Mouse (Mus musculus) forebrain, embryonic 15.5 days (tissue): Measurements from ENCODE around the gene Tmem104. TPM values are rescaled to one million over a fixed set of nuclear protein-coding genes. Genes with fewer than 3 reads are reported as not detected.

Experiments
- ATAC-seq: fragments of 200-750 bp; cut with Nextera tagmentation; replicated peaks from 2 replicates; pipeline ENCODE4 v1.8.0; 2017; ENCODE audit warnings: mild to moderate bottlenecking, moderate TSS enrichment, moderate library complexity
- H3K27ac ChIP-seq: fragments of 300-500 bp; sonication (generic); replicated peaks from 2 replicates; pipeline ENCODE4 v1.5.1; 2015; ENCODE audit warnings: mild to moderate bottlenecking, inconsistent platforms
- H3K27me3 ChIP-seq: fragments of 300-500 bp; sonication (generic); 2 replicates; pipeline ENCODE4 v1.6.1; 2015; ENCODE audit warnings: inconsistent platforms
- H3K36me3 ChIP-seq: fragments of 300-500 bp; sonication (generic); 2 replicates; pipeline ENCODE4 v1.6.1; 2015; ENCODE audit warnings: mild to moderate bottlenecking, inconsistent platforms
- H3K4me1 ChIP-seq: fragments of 300-500 bp; sonication (generic); 2 replicates; pipeline ENCODE4 v1.6.1; 2015; ENCODE audit warnings: inconsistent platforms
- H3K4me2 ChIP-seq: fragments of 300-500 bp; sonication (generic); replicated peaks from 2 replicates; pipeline ENCODE4 v1.6.1; 2015; ENCODE audit warnings: mild to moderate bottlenecking, inconsistent platforms
- H3K4me3 ChIP-seq: fragments of 300-500 bp; sonication (generic); 2 replicates; pipeline ENCODE4 v1.5.1; 2015; ENCODE audit warnings: mild to moderate bottlenecking, inconsistent platforms
- H3K9ac ChIP-seq: fragments of 300-500 bp; sonication (generic); replicated peaks from 2 replicates; pipeline ENCODE4 v1.6.1; 2015; ENCODE audit warnings: mild to moderate bottlenecking, inconsistent platforms
- H3K9me3 ChIP-seq: fragments of 300-500 bp; sonication (generic); 2 replicates; pipeline ENCODE4 v1.6.1; 2016; ENCODE audit warnings: inconsistent platforms
- WGBS: fragments of 180-500 bp; shearing (Covaris S2); methylation state at CpG from one replicate; pipeline ENCODE4 v1.1.7; 2015; ENCODE audit warnings: mixed read lengths; 5-methylcytosine and 5-hydroxymethylcytosine counted together
- polyA plus RNA-seq: library from polyadenylated mRNA; unstranded; fragments of >200 nt; fragmentation: Nextera tagmentation; extraction: Ambion mirVana; gene quantifications from 2 replicates; pipeline ENCODE4 v1.2.1, GENCODE M21; 2015

Tmem104 gene
- polyA plus RNA-seq, 1 experiment from 2014 or later = 10.8 TPM

GRCm38 (mm10) chr11:115243783-115244182, 56.5 kb downstream of the Tmem104 start:
- WGBS = 95% methylated on average over 12 of the region's 12 CpGs
- H3K9ac ChIP-seq = no peak overlapping the region
- H3K4me2 ChIP-seq = no peak overlapping the region
- H3K36me3 ChIP-seq = no peaks in the 10 kb centered on the region
- no peak overlapping the region for H3K4me3 ChIP-seq
- no peaks in the 10 kb centered on the region for H3K9me3 ChIP-seq
- no peak for ATAC-seq
- peaks cover 11% of the 10 kb centered on the region; the same call in 1 of the 2 replicates for H3K27me3 ChIP-seq
- H3K27ac ChIP-seq = no peak overlapping the region
- H3K4me1 ChIP-seq = peaks cover 26% of the 10 kb centered on the region

GRCm38 (mm10) chr11:115244840-115245239, 57.6 kb downstream of the Tmem104 start:
- H3K36me3 ChIP-seq = no peaks in the 10 kb centered on the region
- H3K27ac ChIP-seq = no peak overlapping the region
- 91% methylated on average over 8 of the region's 8 CpGs for WGBS
- no peak overlapping the region for H3K9ac ChIP-seq
- peaks cover 31% of the 10 kb centered on the region for H3K4me1 ChIP-seq
- H3K27me3 ChIP-seq = peaks cover 21% of the 10 kb centered on the region
- H3K4me3 ChIP-seq = no peak overlapping the region
- H3K4me2 ChIP-seq = no peak overlapping the region
- H3K9me3 ChIP-seq = no peaks in the 10 kb centered on the region
- no peak for ATAC-seq

GRCm38 (mm10) chr11:115246386-115246785, 59.1 kb downstream of the Tmem104 start:
- no peak overlapping the region for H3K27ac ChIP-seq
- no peak overlapping the region for H3K9ac ChIP-seq
- H3K4me1 ChIP-seq = peaks cover 42% of the 10 kb centered on the region
- ATAC-seq = no peak
- H3K4me3 ChIP-seq = no peak overlapping the region
- peaks cover 32% of the 10 kb centered on the region for H3K27me3 ChIP-seq
- WGBS = 54% methylated on average over 8 of the region's 8 CpGs
- H3K9me3 ChIP-seq = no peaks in the 10 kb centered on the region
- H3K4me2 ChIP-seq = no peak overlapping the region
- no peaks in the 10 kb centered on the region for H3K36me3 ChIP-seq

- Histone ChIP-seq H3K9ac (no peak overlapping the region), H3K27me3 (peaks cover 34% of the 10 kb centered on the region), H3K9me3 (no peaks in the 10 kb centered on the region), H3K27ac (no peak overlapping the region), H3K4me1 (peaks cover 42% of the 10 kb centered on the region), H3K4me2 (no peak overlapping the region), H3K4me3 (no peak overlapping the region), H3K36me3 (no peaks in the 10 kb centered on the region)
- 25% methylated on average over 3 of the region's 3 CpGs for WGBS
- no peak for ATAC-seq
These were observed 60.0 kb downstream of the Tmem104 start for GRCm38 (mm10) chr11:115247240-115247639.

- 79% methylated on average over 6 of the region's 6 CpGs for WGBS
- no peak overlapping the region for H3K27ac ChIP-seq
- peaks cover 42% of the 10 kb centered on the region for H3K4me1 ChIP-seq
These were observed 60.7 kb downstream of the Tmem104 start for GRCm38 (mm10) chr11:115247945-115248344.

GRCm38 (mm10) chr11:115249721-115250404, 62.6 kb downstream of the Tmem104 start:
- H3K9me3 ChIP-seq = no peaks in the 10 kb centered on the region
- peak; percentile 36; the same call in 1 of the 2 replicates for ATAC-seq
- H3K4me1 ChIP-seq = peaks cover 42% of the 10 kb centered on the region
- peaks cover 34% of the 10 kb centered on the region for H3K27me3 ChIP-seq
- WGBS = 2% methylated on average over 63 of the region's 63 CpGs
- H3K27ac ChIP-seq = no peak overlapping the region
- peak overlapping the region; percentile 49 for H3K4me3 ChIP-seq
- H3K9ac ChIP-seq = peak overlapping the region; percentile 48
- peak overlapping the region; percentile 96 for H3K4me2 ChIP-seq
- H3K36me3 ChIP-seq = no peaks in the 10 kb centered on the region

More at GRCm38 (mm10) chr11:115247945-115248344, 60.7 kb downstream of the Tmem104 start:
- H3K27me3 ChIP-seq = peaks cover 34% of the 10 kb centered on the region
- no peaks in the 10 kb centered on the region for H3K36me3 ChIP-seq
- no peak overlapping the region for H3K4me2 ChIP-seq
- no peak for ATAC-seq
- no peak overlapping the region for H3K9ac ChIP-seq
- no peak overlapping the region for H3K4me3 ChIP-seq
- H3K9me3 ChIP-seq = no peaks in the 10 kb centered on the region

- ATAC-seq = 0 out of 2 replicates have a peak, but pooled peaks have one; percentile 14
- Histone ChIP-seq H3K27me3 (peaks cover 34% of the 10 kb centered on the region), H3K9ac (peak overlapping the region; percentile 48), H3K27ac (no peak overlapping the region), H3K4me3 (peak overlapping the region; percentile 49), H3K9me3 (no peaks in the 10 kb centered on the region), H3K4me1 (peaks cover 42% of the 10 kb centered on the region), H3K36me3 (no peaks in the 10 kb centered on the region), H3K4me2 (peak overlapping the region; percentile 96)
- WGBS = under 1% methylated on average over 36 of the region's 36 CpGs
These were observed 63.3 kb downstream of the Tmem104 start for GRCm38 (mm10) chr11:115250405-115251090.

GRCm38 (mm10) chr11:115251258-115251657, 64.0 kb downstream of the Tmem104 start:
- WGBS = 49% methylated on average over 3 of the region's 3 CpGs
- H3K27me3 ChIP-seq = peaks cover 34% of the 10 kb centered on the region
- no peak overlapping the region for H3K9ac ChIP-seq
- ATAC-seq = no peak
- peaks cover 35% of the 10 kb centered on the region for H3K4me1 ChIP-seq
- no peak overlapping the region for H3K4me3 ChIP-seq
- no peaks in the 10 kb centered on the region for H3K36me3 ChIP-seq
- no peak overlapping the region for H3K27ac ChIP-seq
- H3K4me2 ChIP-seq = no peak overlapping the region
- no peaks in the 10 kb centered on the region for H3K9me3 ChIP-seq

- Histone ChIP-seq H3K27ac (no peak overlapping the region), H3K4me1 (peaks cover 10% of the 10 kb centered on the region), H3K4me2 (peak overlapping the region; percentile 31), H3K36me3 (no peaks in the 10 kb centered on the region), H3K27me3 (peaks cover 46% of the 10 kb centered on the region), H3K9me3 (no peaks in the 10 kb centered on the region), H3K9ac (no peak overlapping the region), H3K4me3 (peak overlapping the region; percentile 26)
- no peak for ATAC-seq
- 16% methylated on average over 57 of the region's 59 CpGs for WGBS
These were observed 70.7 kb downstream of the Tmem104 start for GRCm38 (mm10) chr11:115257775-115258510.

- Histone ChIP-seq H3K9ac (no peak overlapping the region), H3K27me3 (peaks cover 53% of the 10 kb centered on the region), H3K36me3 (no peaks in the 10 kb centered on the region), H3K9me3 (no peaks in the 10 kb centered on the region), H3K4me3 (no peak overlapping the region), H3K4me2 (no peak overlapping the region), H3K27ac (no peak overlapping the region), H3K4me1 (peaks cover 10% of the 10 kb centered on the region)
- WGBS = 86% methylated on average over 4 of the region's 4 CpGs
- ATAC-seq = no peak
These were observed 71.8 kb downstream of the Tmem104 start for GRCm38 (mm10) chr11:115259134-115259533.

- Histone ChIP-seq H3K9me3 (no peaks in the 10 kb centered on the region), H3K36me3 (peaks cover 1% of the 10 kb centered on the region), H3K4me2 (no peak overlapping the region), H3K4me3 (no peak overlapping the region), H3K27ac (no peak overlapping the region), H3K9ac (no peak overlapping the region), H3K27me3 (peaks cover 80% of the 10 kb centered on the region), H3K4me1 (peaks cover 31% of the 10 kb centered on the region)
- ATAC-seq = no peak
- WGBS = 56% methylated on average over 11 of the region's 11 CpGs
These were observed 75.7 kb downstream of the Tmem104 start for GRCm38 (mm10) chr11:115262954-115263353.
